Mouse (Mus musculus) skeletal muscle tissue, postnatal 0 days (tissue): ENCODE measurements around the gene Slitrk6. TPM values are rescaled to one million over a fixed set of nuclear protein-coding genes. Genes with fewer than 3 reads are reported as not detected.

Experiments used
- polyA plus RNA-seq: library from polyadenylated mRNA; unstranded; fragments of >200 nt; fragmentation: Nextera tagmentation; extraction: Ambion mirVana; gene quantifications from 2 replicates; pipeline ENCODE4 v1.2.1, GENCODE M21; 2015

The Slitrk6 gene
- 2.0 and 2.3 TPM in 2 replicates for polyA plus RNA-seq

DNA sequence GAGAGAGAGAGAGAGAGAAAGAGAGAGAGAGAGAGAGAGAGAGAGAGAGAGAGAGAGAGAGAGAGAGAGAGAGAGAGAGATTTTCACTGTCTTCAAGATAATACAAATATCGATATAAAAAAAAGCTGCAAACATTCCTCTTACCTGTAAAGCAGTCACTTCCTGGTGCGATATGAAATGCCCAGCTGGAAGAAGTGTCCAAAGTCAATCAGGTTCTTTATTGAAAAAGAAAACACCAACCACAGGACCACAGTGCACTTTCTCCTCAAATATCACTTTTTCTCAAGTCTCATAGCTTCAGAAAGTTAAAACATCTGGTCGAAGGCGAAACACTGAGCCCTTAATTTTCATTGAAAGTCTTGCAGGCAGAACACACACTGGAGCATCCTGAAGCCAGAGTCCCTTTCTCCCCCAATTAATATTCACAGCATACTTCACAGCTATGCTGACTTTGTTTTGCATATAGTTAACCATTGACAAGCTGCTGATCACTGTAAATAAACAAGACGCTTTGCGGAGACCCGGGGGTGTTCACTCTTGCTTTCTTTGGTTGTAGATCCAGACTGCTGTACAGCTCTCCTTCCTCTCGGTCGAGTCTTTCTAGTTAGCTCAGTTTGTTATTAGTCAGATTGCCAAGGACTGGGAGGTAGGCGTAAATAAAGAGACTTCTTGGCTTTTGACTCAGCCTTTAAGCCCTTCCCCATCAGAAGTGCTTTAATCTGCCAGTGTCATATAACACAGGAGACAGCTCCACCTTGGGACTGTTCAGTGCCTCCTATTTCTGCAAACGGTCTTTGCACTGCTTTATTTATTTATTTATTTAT is at the start of gene Slitrk6:
TSS of gene Slitrk6 (minus strand) at position 666 of the 824 bp plus-strand sequence.

